Mouse (Mus musculus) regulatory T cell (primary cell): ENCODE results near the gene Nes.

Source experiments
- in situ Hi-C: fragments of 300-600 bp; cut with MboI, MseI; formaldehyde crosslinking; loops from one replicate; pipeline ENCODE4 v1.15.1; 2025; ENCODE audit warnings: high pct_unique_total_duplicates

Nes gene

GRCm38 (mm10) chr3:87982836-87983601, 12.1 kb downstream of the Nes start:
- in situ Hi-C loops: no loop called here

- in situ Hi-C loops: no loop called here
These were observed 12.7 kb downstream of the Nes start for GRCm38 (mm10) chr3:87983627-87984026.

- in situ Hi-C loops: no loop called here
These were observed 13.2 kb downstream of the Nes start for GRCm38 (mm10) chr3:87984094-87984493.

- in situ Hi-C loops: no loop called here
These were observed 14.8 kb downstream of the Nes start for GRCm38 (mm10) chr3:87985505-87986320.

GRCm38 (mm10) chr3:87986868-87987267, 16.0 kb downstream of the Nes start:
- in situ Hi-C loops: no loop called here

DNA sequence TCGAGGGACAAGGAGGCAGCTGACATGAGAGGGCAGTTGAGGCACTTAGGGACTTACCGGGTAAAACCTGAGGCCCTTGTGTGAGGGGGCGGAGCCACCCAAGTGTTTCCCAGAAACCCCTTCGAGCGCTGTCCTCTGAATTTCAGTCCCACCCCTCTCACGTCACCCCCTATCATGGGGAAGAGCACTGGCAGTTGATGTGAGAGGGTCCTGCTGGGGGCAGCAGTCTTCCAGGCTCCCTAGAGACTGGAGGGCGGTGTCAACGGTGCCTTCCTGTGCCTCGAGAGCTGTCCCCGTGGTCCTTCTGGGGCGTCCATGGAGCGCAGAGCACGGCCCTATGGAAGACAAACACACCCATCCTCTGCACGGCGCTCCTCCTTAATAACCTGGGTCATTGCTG, 16.8 kb downstream of the Nes start:
- in situ Hi-C loops: no loop called here

- in situ Hi-C loops: no loop called here
These were observed 17.2 kb downstream of the Nes start for GRCm38 (mm10) chr3:87988068-87988467.

GRCm38 (mm10) chr3:87989935-87990334, 19.1 kb downstream of the Nes start:
- in situ Hi-C loops: no loop called here

- in situ Hi-C loops: no loop called here
These were observed 22.6 kb downstream of the Nes start for GRCm38 (mm10) chr3:87993436-87993835.

DNA sequence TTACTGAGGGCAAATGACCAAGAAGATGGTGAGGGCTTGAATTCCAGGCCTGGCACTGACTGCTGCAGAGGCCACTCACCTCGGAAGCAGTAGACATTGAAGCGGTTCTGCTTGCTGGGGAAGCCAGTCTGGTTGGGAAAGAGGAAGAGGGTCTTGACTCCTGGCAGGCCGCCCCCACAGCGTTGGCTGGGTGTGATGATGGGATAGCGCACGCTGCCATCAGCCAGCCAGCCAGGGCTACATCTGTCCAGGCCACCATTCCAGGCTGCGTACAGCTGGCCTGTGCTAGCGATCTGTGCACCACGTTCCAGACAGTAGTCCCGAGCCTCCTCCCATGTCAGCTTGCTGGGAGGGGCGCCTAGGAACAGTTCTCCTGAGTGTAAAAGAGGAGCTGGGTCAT, 24.5 kb downstream of the Nes start:
- in situ Hi-C loops: no loop called here

- in situ Hi-C loops: no loop called here
These were observed 25.5 kb downstream of the Nes start for GRCm38 (mm10) chr3:87996401-87996800.

DNA sequence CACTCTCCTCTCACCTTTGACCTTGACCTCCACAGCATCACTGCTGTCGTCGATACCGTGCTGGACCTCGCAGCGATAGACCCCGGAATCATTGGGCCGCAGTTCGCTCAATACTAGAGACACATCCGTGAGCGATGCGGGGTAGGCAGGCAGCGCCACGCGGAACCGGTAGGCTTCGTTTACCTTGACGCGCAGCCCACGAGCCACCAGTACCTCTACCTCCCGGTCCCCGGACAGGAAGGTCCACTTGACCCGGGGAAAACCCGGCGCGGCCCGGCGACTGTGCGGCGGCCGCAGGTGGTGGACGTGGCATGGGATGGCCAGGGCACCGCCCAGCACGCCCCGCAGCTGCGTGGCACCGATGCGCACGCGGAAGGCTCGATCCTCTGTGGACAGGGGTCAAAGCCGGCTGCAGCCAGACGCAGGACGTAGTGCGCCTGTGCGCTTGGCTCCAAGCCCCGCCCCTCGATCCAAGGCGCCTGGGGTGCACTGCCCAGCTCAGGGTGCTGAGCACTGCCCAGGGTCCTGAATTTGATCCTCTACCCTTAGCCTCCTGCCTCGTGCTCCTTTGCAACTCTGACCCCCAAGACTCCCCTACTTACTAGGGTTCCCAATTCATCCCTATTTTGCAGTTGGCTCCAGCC, 26.2 kb downstream of the Nes start:
- in situ Hi-C loops: no loop called here

- in situ Hi-C loops: no loop called here
These were observed 27.9 kb downstream of the Nes start for GRCm38 (mm10) chr3:87998747-87999146.

- in situ Hi-C loops: no loop called here
These were observed 28.5 kb downstream of the Nes start for GRCm38 (mm10) chr3:87999243-87999895.

DNA sequence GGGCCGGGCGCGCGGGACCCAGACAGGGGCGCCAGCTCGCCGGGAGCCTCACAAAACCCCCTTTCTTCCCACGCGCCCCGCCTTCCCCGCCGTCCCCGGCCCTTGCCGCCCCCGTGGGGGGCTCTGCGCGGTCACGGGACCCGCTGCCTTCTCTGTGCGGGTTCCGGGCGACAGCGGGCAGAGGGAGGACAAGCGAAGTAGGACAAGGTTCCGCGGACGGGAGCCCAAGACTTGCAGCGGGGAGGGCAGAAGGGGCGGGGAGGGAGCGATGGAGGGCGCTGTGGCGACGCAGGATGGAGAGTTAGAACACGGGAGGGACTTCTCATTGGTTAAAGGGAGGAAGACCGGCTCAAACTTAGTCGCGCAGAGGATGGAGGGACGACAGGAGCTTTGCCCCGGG, 29.3 kb downstream of the Nes start, which contains the start of gene Bcan:
Bcan (minus strand) TSS at position 50 of the 400 bp plus-strand sequence.
- in situ Hi-C loops: no loop called here

DNA sequence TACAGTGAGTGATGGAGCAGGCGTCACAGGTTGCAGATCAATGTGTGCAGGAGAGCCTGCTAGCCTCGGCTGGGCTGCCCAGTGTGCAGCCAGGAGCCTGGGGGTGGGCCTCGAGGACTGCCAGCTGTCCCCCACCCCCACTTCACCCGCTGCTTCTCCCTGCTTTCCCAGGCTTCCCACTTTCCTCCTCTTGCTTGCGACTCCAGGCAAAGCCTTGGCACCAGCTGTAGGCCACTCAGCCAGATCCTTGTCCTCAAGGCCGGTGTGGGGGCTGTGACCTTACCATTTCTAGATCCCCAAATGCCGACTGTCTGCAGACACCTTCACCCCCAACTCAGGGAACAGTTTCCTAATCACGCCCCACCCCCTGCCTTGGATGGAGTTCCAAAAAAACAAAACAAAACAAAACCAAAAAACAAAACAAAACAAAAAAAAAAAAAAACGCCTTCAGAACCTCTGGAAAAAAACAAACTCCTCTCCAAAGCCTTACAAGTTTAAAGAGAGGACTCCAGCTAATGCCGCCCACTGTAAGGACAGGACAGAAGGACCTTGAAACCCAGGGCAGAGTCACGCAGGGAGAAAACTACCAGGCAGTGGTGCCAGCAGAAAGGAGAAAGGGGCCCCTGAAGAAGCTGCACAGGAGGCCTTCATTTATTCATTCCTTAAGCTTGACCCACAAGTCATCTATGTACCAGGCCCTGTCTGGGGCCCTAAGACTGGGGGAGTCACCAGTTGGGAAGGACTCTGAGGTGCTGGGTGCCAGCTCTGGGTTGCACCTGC, 30.1 kb downstream of the Nes start:
- in situ Hi-C loops: no loop called here

DNA sequence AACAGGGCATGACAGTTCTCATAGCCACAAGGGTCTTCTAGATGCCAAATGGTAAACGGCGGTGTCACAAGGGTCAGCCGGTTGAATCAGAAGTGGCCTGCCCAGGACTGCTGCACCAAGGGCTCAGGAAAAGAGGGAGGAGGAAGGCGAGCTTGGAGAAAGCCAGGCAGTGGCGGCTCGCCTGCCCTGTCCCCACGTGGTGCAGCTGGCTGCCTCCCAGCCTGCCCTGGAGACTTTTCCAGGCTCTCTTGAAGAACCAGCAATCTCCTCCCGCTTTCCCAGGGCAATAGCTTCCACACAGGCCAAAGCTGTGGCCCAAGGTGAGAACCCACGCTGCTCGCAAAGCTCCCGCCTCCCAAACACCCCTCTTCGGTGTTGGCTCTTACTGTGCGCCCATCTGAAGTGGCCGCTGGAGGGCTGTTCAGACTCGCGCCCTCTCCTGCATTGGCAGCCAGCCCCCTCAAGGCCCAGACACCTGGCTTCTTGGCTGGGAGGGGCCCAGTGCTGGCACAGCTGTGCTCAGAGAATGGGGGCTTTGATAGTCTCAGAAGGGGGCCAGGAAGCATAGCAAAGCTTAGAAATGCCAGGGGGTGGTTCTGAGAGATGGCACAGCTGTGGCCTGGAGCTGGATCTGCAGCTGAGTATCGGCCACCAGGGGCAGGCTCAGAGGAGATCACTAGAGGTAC, 31.6 kb downstream of the Nes start:
- in situ Hi-C loops: no loop called here

DNA sequence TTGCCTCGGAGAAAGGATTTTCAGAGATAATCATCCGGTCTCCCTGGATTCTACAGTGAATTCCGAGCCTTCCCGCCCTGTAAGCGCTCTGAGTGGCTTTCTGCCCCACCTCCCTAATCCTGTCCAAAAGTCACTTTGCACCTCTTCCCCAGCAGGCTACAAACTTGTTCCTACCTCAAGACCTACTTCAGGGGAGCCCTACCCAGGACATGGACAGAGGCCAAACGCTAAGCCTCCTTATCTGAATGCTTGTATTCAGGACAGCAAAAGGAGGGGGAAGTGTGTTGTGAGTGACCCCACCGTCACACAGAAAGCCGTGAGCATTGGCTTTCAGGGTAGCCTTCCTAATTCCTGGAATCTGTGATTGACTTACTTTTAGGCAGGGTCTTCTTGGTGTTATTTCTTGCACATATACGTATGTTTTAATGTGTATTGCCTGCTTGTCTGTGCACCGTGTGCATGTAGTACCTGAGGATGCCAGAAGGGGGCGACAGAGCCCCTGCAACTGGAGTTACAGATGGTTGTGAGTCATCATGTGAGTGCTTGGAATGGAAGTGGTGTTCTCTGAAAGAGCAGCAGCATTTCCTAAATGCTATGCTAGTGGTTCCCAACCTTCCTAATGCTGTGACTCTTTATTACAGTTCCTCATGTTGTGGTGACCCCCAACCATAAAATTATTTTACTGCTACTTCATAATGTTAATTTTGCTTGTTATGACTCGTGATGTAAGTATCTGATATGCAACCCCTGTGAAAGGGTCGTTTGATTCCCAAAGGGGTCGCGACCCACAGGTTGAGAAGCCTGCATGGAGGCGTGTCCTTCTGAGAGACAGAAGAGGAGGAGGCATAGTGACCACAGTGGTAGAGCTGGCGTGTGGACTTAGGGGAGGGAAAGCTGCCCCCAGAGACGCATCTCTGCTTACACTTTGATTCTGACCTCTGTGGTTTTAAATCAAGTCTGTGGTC, 35.2 kb downstream of the Nes start:
- in situ Hi-C loops: no loop called here

GRCm38 (mm10) chr3:88010634-88011265, 39.9 kb downstream of the Nes start:
- in situ Hi-C loops: loop anchor here (5.0 kb wide), 1 partner anchor 62 kb away; no protein-coding TSS in a partner anchor
